Mouse (Mus musculus) mouse trophoblast stem cell (cell line): ENCODE measurements around the gene Cypt1.

Experiments used
- in situ Hi-C, 2 experiments: fragments of 300-500 bp; cut with MseI, MboI; formaldehyde crosslinking; loops; 2 replicates in 1 of 2; 3 replicates in 1 of 2; pipeline ENCODE4 v1.15.1; 2025

Cypt1 gene

DNA sequence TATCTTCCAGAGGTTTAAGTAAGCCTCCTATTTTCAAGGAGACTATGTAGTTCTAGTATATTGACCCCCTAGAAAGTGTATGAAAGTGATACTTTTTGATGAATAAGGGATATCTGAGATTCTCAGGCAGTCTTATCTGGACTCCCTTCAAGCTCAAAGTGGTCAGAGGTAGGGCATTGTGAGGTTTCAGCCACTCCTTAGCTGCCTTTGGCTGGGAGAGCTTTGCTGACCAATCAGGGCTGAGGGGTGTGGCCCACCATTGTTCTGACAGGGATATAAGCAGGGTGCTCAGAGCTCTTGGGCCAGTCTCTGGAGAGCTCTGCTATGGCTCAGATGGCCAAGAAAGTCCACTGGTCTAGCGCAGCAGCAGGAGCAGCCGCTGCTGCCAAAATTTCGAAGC is at the start of gene Cypt1:
Gene Cypt1 (plus strand): TSS at position 301 of the 400 bp plus-strand sequence.
- in situ Hi-C loops, result no loop called here

GRCm38 (mm10) chrX:16546806-16547205 is 24.1 kb downstream of the Cypt1 start:
- in situ Hi-C loops, result no loop called here

GRCm38 (mm10) chrX:16557061-16557460 is 34.4 kb downstream of the Cypt1 start:
- in situ Hi-C loops, result no loop called here

DNA sequence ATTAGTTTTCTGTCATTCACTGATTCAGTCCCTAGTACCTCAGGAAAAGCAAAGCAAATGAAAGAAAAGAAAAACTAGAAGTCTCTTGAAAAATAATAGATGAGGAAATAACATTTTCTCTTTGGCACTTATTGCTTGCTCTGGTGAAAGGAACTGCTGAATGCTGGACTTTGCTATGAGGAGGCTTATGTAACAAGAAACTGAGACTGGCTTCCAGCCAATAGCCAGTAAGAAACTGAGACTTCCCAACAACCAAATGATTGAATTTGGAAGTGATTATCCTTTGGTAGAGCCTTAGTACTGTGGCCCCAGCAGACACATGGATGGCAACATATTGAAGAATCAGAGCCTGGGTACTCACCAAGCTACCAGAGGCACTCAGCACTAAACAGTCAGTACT is 35.8 kb downstream of the Cypt1 start:
- in situ Hi-C loops, result no loop called here
